Comparison of ENCODE assay signal across 8 mouse cellular contexts in genomic region chr10:26695212-26695933, GRCm38 (mm10). TPM values are rescaled to one million over a fixed set of nuclear protein-coding genes. Genes with fewer than 3 reads are reported as not detected.
A peak's percentile ranks its signal among the peaks of the same experiment; 100 is the strongest.
DNase-seq lines count a peak whose midpoint lies in the region; ATAC-seq and TF ChIP-seq lines count a peak whose summit lies in the region.

No protein-coding gene starts in this region.

- peak overlapping the region; percentile 70 for H3K9ac ChIP-seq in midbrain, postnatal 0 days (replicated peaks; ENCODE audit: low read length, poor library complexity, severe bottlenecking)

- peak overlapping the region; percentile 55 for H3K4me3 ChIP-seq in hindbrain, embryonic 10.5 days
- H3K4me3 ChIP-seq in midbrain, postnatal 0 days (ENCODE audit: low read depth, low read length), result peak overlapping the region; percentile 58

- peak overlapping the region; percentile 64 for H3K4me2 ChIP-seq in midbrain, postnatal 0 days (ENCODE audit: low read depth, low read length, poor library complexity, severe bottlenecking)

- DNase-seq in kidney, postnatal 10 days, result peak; percentile 9
- no peak for DNase-seq in kidney, adult 18-20 months
- DNase-seq in embryo, embryonic 11.5 days (ENCODE audit: low read depth, low spot score), result peak; percentile 35
- DNase-seq in hindbrain, embryonic 10.5 days (ENCODE audit: low spot score), result peak; percentile 67
- DNase-seq in left cerebral cortex, postnatal 25 days (ENCODE audit: low spot score in 2 of 2), result peak; percentile 58 to 73
- peak; percentile 84 for DNase-seq in midbrain, postnatal 0 days (ENCODE audit: low spot score)
- peak; percentile 33 for DNase-seq in thymus, postnatal 14 days
- DNase-seq in adrenal gland, adult (ENCODE audit: inconsistent age in 2 of 2, low spot score in 1 of 2), result no peak

- H3K4me1 ChIP-seq in hindbrain, embryonic 10.5 days (replicated peaks), result peaks cover 13% of the 10 kb centered on the region
- no peaks in the 10 kb centered on the region; the same call in 1 of the 2 replicates for H3K4me1 ChIP-seq in midbrain, postnatal 0 days (ENCODE audit: insufficient read depth, low read length)

- H3K36me3 ChIP-seq in hindbrain, embryonic 10.5 days, result no peaks in the 10 kb centered on the region
- H3K36me3 ChIP-seq in midbrain, postnatal 0 days (ENCODE audit: insufficient read depth, low read length), result no peaks in the 10 kb centered on the region

- ATAC-seq in midbrain, postnatal 0 days (ENCODE audit: low FRiP score), result peak; percentile 95

- H3K27me3 ChIP-seq in hindbrain, embryonic 10.5 days (ENCODE audit: insufficient read depth, poor library complexity, severe bottlenecking), result peaks cover 14% of the 10 kb centered on the region
- no peaks in the 10 kb centered on the region for H3K27me3 ChIP-seq in midbrain, postnatal 0 days (ENCODE audit: insufficient read depth, low read length)

- H3K27ac ChIP-seq in hindbrain, embryonic 10.5 days, result peak overlapping the region; percentile 67; the same call in 1 of the 2 replicates
- H3K27ac ChIP-seq in midbrain, postnatal 0 days (ENCODE audit: low read depth, low read length), result peak overlapping the region; percentile 78

- intact Hi-C loops in left cerebral cortex, postnatal 25 days (cut with DNase I), result no loop called here

- TF ChIP-seq CTCF in midbrain, postnatal 0 days (IDR thresholded peaks at IDR 0.05), result peak; percentile 54

- 4% methylated on average over 25 of the region's 25 CpGs for WGBS in hindbrain, embryonic 10.5 days
- 1% methylated on average over 25 of the region's 25 CpGs for WGBS in midbrain, postnatal 0 days

- no peaks in the 10 kb centered on the region for H3K9me3 ChIP-seq in hindbrain, embryonic 10.5 days
- H3K9me3 ChIP-seq in midbrain, postnatal 0 days (ENCODE audit: low read length), result no peaks in the 10 kb centered on the region

RNA-seq across cellular contexts. Expression of gene Arhgap18, which starts 57.8 kb away (rescaled TPM):
- polyA plus RNA-seq in hindbrain, embryonic 10.5 days (2016; fragmentation: Nextera tagmentation; extraction: Ambion mirVana), result 10.0 and 10.9 TPM in 2 replicates
- total RNA-seq in left cerebral cortex, postnatal 25 days (2021), result 10 to 100 TPM in 1 of 2 experiments, 1 to 10 TPM in 1; 8.6 to 10.6 TPM
- total RNA-seq in midbrain, postnatal 0 days (2014; rRNA removed), result 9.8 and 11.5 TPM in 2 replicates
- polyA plus RNA-seq in midbrain, postnatal 0 days (2015; fragmentation: Nextera tagmentation; extraction: Ambion mirVana), result 5.2 and 8.7 TPM in 2 replicates

Comparison
In these comparisons a context has a peak if more than half of its experiments do, and no peak if none do; other contexts are left out.
1. DNase-seq: peak in kidney, postnatal 10 days (single experiment), embryo, embryonic 11.5 days (single experiment), hindbrain, embryonic 10.5 days (single experiment), left cerebral cortex, postnatal 25 days (2 of 2), midbrain, postnatal 0 days (single experiment) and thymus, postnatal 14 days (single experiment); none in kidney, adult 18-20 months (single experiment) and adrenal gland, adult (0 of 2).